Mouse (Mus musculus): ENCODE measurements around the gene Pnpla1. TPM values are rescaled to one million over a fixed set of nuclear protein-coding genes. Genes with fewer than 3 reads are reported as not detected.

Gene Pnpla1
- polyA plus RNA-seq, 1 experiment from 2014 or later: not detected

DNA sequence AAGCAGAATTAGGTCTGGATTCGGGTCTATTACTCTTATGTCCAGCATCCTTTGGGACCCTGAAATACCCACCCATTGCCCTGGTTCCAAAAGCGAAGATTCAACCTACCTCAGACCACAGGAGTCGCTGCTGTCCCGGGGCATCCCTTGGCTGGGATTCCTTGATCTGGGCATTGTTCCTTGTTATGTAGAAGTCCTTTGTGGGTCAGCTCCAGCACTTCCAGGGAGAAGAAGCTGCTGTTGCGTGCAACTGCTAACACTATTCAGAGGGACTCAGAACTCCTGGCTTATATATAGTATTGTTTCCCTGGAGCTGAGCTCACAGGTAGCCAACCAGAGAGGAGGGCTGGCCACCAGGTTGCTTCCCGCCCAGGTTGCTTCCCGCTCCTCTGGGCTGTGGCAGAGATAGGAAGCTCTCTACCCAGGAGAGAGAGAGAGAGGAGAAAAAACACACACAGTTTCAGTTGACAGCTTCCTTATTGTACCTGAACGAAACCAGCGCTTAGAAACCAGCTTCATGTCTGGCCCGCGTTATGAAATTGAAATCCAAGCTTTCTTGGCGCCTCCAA is 56.9 kb downstream of the Pnpla1 start, which contains the start of gene 4930539E08Rik:
Gene 4930539E08Rik (minus strand): TSS at position 265 of the 569 bp plus-strand sequence.
- Histone ChIP-seq H3K4me1 (no peaks in the 10 kb centered on the region), H3K4me3 (no peak within 1 kb of the TSS), H3K9me3 (replicated peaks) (no peaks in the 10 kb centered on the region), H3K27ac (no peak within 1 kb of the TSS), H3K4me2 (replicated peaks) (no peak within 1 kb of the TSS), H3K9ac (no peak within 1 kb of the TSS), H3K36me3 (no peaks in the 10 kb centered on the region), H3K27me3 (peaks cover 5% of the 10 kb centered on the region; the same call in 1 of the 2 replicates)
- WGBS: 62% methylated on average over 12 of the region's 12 CpGs
- no peak for ATAC-seq (ENCODE audit: low FRiP score)

DNA sequence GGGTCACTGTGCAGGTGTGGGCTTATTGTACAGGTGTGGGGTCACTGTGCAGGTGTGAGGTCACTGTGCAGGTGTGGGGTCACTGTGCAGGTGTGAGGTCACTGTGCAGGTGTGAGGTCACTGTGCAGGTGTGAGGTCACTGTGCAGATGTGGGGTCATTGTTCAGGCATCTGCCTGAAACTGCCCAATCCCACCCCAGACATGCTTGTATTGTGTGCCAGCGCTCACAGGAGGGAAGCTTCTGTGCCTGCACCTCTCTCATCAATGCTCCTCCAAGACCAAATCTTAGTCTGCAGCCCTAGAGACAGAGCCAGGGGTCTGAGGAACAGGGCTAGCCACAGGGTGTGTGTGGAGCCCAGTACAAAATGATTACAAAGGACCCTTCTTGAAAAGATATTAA is 58.3 kb downstream of the Pnpla1 start:
- H3K4me2 ChIP-seq (replicated peaks): no peak overlapping the region
- no peak for ATAC-seq (ENCODE audit: low FRiP score)
- WGBS: 88% methylated on average over 1 of the region's 1 CpGs
- no peaks in the 10 kb centered on the region for H3K9me3 ChIP-seq (replicated peaks)
- no peaks in the 10 kb centered on the region for H3K27me3 ChIP-seq
- H3K36me3 ChIP-seq: no peaks in the 10 kb centered on the region
- no peak overlapping the region for H3K9ac ChIP-seq
- H3K4me1 ChIP-seq: no peaks in the 10 kb centered on the region
- no peak overlapping the region for H3K4me3 ChIP-seq
- no peak overlapping the region for H3K27ac ChIP-seq

DNA sequence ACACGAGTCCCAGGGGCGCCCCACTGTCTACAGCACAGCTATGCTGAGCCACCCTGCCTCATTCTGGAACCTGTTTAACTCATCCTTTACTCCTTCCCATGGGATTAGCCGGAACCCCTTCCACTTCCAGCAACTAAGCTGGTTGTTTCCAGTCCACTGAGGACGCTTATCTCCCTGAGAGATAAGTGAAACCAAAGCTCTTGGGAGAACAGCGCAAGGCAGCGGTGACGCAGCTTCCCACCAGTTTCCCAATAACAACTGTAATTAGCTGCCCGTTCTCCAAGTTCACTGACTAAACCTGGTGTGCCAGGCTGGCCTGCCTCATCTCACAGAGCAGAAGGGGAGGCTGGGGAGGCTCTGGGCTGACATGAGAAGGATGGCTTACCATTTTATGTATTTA is 62.9 kb downstream of the Pnpla1 start:
- 79% methylated on average over 8 of the region's 8 CpGs for WGBS
- ATAC-seq (ENCODE audit: low FRiP score): no peak
- Histone ChIP-seq H3K36me3 (no peaks in the 10 kb centered on the region), H3K9ac (no peak overlapping the region), H3K4me1 (0 out of 2 replicates have a peak, but pooled peaks cover under 1% of the 10 kb centered on the region), H3K4me2 (replicated peaks) (no peak overlapping the region), H3K27me3 (no peaks in the 10 kb centered on the region), H3K4me3 (no peak overlapping the region), H3K9me3 (replicated peaks) (no peaks in the 10 kb centered on the region), H3K27ac (no peak overlapping the region)

- H3K4me1 ChIP-seq: 0 out of 2 replicates have a peak, but pooled peaks cover 4% of the 10 kb centered on the region
- no peak overlapping the region for H3K4me3 ChIP-seq
- no peak overlapping the region for H3K4me2 ChIP-seq (replicated peaks)
- no peaks in the 10 kb centered on the region for H3K9me3 ChIP-seq (replicated peaks)
- H3K27me3 ChIP-seq: no peaks in the 10 kb centered on the region
- no peak for ATAC-seq (ENCODE audit: low FRiP score)
- 72% methylated on average over 6 of the region's 6 CpGs for WGBS
- H3K9ac ChIP-seq: no peak overlapping the region
- no peaks in the 10 kb centered on the region for H3K36me3 ChIP-seq
- H3K27ac ChIP-seq: no peak overlapping the region
These were observed 63.9 kb downstream of the Pnpla1 start for GRCm38 (mm10) chr17:28922096-28922495.

DNA sequence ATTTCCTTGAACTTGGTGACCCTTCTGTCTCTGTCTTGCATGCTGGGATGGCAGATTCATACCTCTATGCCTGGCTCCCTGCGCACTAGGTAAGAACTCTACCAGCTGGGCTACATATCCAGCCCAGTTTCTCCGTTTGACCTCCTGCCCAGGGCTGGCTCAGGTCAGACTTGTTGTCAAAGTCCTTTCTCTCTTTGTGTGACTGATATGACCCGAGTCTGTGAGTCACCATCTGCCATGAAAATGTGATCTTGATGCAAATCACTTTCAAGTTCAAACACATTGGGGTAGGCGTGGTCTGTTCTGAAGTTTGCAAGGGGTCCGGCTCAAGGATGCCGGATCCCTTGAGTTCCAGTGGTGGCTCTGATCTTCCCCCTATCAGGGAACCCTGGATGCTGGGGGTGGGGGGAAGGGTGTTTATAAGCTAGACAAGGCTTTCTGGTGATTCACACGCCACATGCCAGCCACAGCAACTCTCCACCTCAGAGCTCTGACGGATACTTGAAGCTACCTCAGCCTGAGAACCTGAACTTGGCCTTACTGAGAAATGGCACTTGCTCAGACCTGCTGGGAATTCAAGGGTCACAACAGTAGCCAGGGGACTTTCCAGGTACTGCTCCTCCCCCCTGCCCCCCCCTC is 66.9 kb downstream of the Pnpla1 start:
- Histone ChIP-seq H3K4me2 (replicated peaks) (no peak overlapping the region), H3K9me3 (replicated peaks) (0 out of 2 replicates have a peak, but pooled peaks cover 3% of the 10 kb centered on the region), H3K36me3 (no peaks in the 10 kb centered on the region), H3K4me3 (no peak overlapping the region), H3K27me3 (no peaks in the 10 kb centered on the region), H3K27ac (no peak overlapping the region), H3K9ac (no peak overlapping the region), H3K4me1 (peaks cover 4% of the 10 kb centered on the region)
- no peak for ATAC-seq (ENCODE audit: low FRiP score)
- WGBS: 77% methylated on average over 8 of the region's 8 CpGs

DNA sequence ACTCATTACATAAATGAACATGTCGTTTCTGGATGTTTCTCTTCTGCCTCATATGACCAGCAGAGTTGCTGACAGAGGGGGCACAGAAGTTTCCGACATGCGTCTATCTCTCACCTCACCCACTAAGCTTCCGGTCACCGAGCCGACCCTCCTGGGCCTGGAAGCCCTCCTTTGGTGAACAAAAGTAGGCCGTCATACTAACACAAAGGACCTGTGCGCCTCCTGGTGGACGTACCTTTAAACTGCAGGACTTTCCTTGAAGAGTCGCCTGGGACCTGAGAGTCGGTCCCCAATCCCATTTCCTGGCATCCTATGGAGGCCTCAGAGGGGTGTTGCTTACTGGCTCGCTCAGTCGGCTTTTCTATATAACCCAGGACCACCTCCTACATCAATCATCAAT is 68.2 kb downstream of the Pnpla1 start:
- Histone ChIP-seq H3K4me2 (replicated peaks) (no peak overlapping the region), H3K9me3 (replicated peaks) (0 out of 2 replicates have a peak, but pooled peaks cover 3% of the 10 kb centered on the region), H3K4me3 (no peak overlapping the region), H3K27me3 (no peaks in the 10 kb centered on the region), H3K9ac (no peak overlapping the region), H3K27ac (no peak overlapping the region), H3K4me1 (peaks cover 13% of the 10 kb centered on the region), H3K36me3 (no peaks in the 10 kb centered on the region)
- ATAC-seq (ENCODE audit: low FRiP score): no peak
- WGBS: 16% methylated on average over 13 of the region's 13 CpGs

DNA sequence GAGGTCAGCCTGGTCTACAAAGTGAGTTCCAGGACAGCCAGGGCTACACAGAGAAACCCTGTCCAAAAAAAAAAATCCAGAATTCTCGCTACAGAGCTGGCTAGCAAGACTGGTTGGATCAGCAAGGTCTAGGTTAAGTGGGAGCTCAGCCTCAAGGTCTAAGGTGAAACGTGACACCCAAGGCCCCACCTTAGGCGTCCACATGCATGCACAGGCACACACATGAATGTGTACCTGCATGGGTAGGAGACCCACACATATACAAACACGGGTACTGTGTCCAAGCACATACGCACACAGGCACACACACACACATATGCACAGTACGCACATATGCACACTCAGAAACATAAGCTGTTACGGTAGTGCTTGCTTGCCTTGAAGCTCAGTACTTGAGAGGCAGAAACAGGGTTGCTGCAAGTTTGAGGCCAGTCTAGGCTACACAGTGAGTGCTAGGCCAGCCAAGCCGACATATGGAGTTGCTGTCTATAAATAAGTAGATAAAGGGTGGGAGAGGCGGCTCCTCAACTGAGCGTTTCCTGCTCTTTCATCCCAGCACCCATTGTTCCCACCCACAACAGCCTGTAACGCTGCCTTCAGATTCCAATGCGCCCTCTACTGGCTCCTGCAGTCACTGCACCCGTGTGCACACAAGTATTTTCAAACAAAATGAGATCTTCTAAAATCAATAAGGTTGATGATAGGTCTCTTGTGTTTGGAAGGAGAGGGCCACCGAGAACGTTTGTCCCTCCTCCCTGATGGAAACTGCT is 68.8 kb downstream of the Pnpla1 start:
- Histone ChIP-seq H3K27ac (no peak overlapping the region), H3K9me3 (replicated peaks) (0 out of 2 replicates have a peak, but pooled peaks cover 3% of the 10 kb centered on the region), H3K9ac (no peak overlapping the region), H3K4me1 (peaks cover 13% of the 10 kb centered on the region), H3K36me3 (no peaks in the 10 kb centered on the region), H3K4me3 (no peak overlapping the region), H3K27me3 (no peaks in the 10 kb centered on the region), H3K4me2 (replicated peaks) (no peak overlapping the region)
- 52% methylated on average over 15 of the region's 15 CpGs for WGBS
- no peak for ATAC-seq (ENCODE audit: low FRiP score)

- H3K9me3 ChIP-seq (replicated peaks): 0 out of 2 replicates have a peak, but pooled peaks cover 3% of the 10 kb centered on the region
- H3K36me3 ChIP-seq: no peaks in the 10 kb centered on the region
- ATAC-seq (ENCODE audit: low FRiP score): no peak
- 83% methylated on average over 9 of the region's 9 CpGs for WGBS
- H3K9ac ChIP-seq: no peak overlapping the region
- no peak overlapping the region for H3K4me2 ChIP-seq (replicated peaks)
- H3K4me3 ChIP-seq: no peak overlapping the region
- H3K27ac ChIP-seq: no peak overlapping the region
- H3K4me1 ChIP-seq: peaks cover 13% of the 10 kb centered on the region
- no peaks in the 10 kb centered on the region for H3K27me3 ChIP-seq
These were observed 69.8 kb downstream of the Pnpla1 start for GRCm38 (mm10) chr17:28928004-28928403.

DNA sequence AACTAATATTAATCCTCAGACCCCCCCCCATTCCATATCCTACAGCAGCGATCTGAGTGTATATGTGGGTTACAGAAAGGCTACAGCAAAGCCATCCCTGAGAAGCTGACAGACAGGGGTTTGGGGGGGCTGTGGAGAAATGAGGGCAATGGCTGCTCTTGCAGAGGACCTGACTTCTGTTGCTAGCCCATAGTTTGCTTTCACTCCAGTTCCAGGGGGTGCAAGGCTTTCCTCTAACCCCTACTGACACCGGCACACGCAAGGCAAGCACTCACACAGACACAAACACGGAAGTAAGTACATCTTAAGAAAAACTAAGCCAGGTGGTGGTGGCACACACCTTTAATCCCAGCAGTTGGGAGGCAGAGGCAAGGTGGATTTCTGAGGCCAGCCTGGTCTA is 71.2 kb downstream of the Pnpla1 start:
- ATAC-seq (ENCODE audit: low FRiP score): no peak
- H3K27ac ChIP-seq: no peak overlapping the region
- H3K9ac ChIP-seq: no peak overlapping the region
- H3K4me2 ChIP-seq (replicated peaks): no peak overlapping the region
- H3K27me3 ChIP-seq: no peaks in the 10 kb centered on the region
- no peak overlapping the region for H3K4me3 ChIP-seq
- H3K4me1 ChIP-seq: peaks cover 13% of the 10 kb centered on the region
- H3K36me3 ChIP-seq: no peaks in the 10 kb centered on the region
- H3K9me3 ChIP-seq (replicated peaks): 0 out of 2 replicates have a peak, but pooled peaks cover 3% of the 10 kb centered on the region
- WGBS: 96% methylated on average over 4 of the region's 4 CpGs

DNA sequence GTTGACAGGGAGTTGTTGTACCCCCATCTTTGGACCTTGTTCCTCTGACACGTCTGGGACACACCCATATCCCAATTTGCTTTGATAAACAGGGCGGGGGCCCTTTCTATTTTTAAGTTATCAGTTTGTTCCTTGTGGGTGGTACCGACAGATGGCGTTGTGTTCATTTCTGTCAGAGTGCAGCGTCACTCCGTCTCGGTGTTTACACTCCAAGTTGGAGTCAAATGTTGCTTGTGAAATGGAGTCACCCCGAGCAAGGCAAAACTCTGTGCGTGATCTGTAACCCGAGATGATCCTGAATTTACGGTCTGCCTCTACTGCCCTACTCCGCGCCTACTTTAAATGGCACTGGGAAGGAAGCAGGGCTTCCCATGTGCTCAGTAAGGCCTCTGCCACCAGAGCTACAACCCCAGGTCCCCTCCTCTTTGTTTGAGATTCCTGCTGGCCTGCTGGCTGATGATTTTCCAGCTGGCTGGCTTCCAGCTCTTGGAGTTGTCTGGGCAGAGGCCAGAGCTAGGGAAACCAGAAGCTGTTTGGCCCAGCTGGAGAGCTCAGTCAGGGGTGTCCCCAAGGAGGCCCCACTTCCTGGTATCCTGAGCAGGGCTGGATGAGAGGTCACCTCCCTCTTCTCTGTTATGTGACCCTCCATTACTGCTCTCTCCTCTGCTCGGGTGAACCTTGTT is 72.3 kb downstream of the Pnpla1 start:
- Histone ChIP-seq H3K27me3 (no peaks in the 10 kb centered on the region), H3K4me1 (peaks cover 13% of the 10 kb centered on the region), H3K36me3 (no peaks in the 10 kb centered on the region), H3K9me3 (replicated peaks) (0 out of 2 replicates have a peak, but pooled peaks cover 3% of the 10 kb centered on the region), H3K27ac (peak overlapping the region; percentile 70), H3K9ac (no peak overlapping the region), H3K4me2 (replicated peaks) (0 out of 2 replicates have a peak overlapping the region, but pooled peaks have one; percentile 1), H3K4me3 (no peak overlapping the region)
- ATAC-seq (ENCODE audit: low FRiP score): peak; percentile 89
- WGBS: 20% methylated on average over 14 of the region's 14 CpGs

DNA sequence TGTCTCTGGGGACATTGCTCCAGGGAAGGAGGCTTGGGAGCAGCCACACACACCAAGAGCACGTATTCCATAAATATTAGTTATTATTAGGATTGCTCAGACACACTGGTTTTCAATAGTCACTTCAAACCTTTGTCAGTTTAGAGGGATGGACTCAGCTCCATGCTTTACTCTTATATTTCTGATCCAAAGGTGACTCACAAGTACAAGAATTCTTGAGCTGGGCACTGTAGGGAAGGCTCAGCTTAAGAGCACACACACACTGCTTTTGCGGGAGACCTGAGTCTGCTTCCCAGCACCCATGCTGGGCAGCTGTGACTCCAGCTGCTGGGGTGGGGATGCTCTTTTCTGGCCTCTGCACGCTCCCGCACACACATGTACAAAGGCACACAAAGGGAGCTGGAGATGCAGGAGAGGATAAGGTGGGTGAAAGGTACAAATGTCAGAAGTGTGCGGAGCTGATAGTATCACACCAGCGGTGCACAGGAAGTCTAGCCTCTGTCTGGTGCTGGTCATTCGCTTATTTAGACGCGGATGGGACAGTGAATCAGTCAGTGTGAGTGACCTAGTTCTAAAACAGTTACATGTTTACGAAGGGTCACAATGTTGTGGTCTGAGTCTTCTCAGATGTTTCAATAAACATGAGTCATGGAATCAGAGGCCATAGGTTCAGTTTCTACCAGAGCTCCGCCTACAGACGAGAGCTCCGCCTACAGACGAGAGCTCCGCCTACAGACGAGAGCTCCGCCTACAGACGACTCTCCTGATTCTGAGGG is 73.4 kb downstream of the Pnpla1 start:
- no peaks in the 10 kb centered on the region for H3K27me3 ChIP-seq
- peaks cover 10% of the 10 kb centered on the region for H3K4me1 ChIP-seq
- no peak overlapping the region for H3K4me2 ChIP-seq (replicated peaks)
- WGBS: 92% methylated on average over 18 of the region's 18 CpGs
- no peak overlapping the region for H3K4me3 ChIP-seq
- H3K36me3 ChIP-seq: no peaks in the 10 kb centered on the region
- ATAC-seq (ENCODE audit: low FRiP score): no peak
- 0 out of 2 replicates have a peak, but pooled peaks cover 3% of the 10 kb centered on the region for H3K9me3 ChIP-seq (replicated peaks)
- no peak overlapping the region for H3K9ac ChIP-seq
- peak overlapping the region; percentile 70; the same call in 1 of the 2 replicates for H3K27ac ChIP-seq

All from hindbrain, embryonic 12.5 days (tissue).